8 mouse cellular contexts compared by ENCODE assay signal in genomic region chr2:70559520-70559919, GRCm38 (mm10). TPM values are rescaled to one million over a fixed set of nuclear protein-coding genes. Genes with fewer than 3 reads are reported as not detected.
DNase-seq lines count a peak whose midpoint lies in the region; ATAC-seq and TF ChIP-seq lines count a peak whose summit lies in the region.

No protein-coding gene starts in this region.

- TF ChIP-seq EP300 in heart, postnatal 0 days (IDR thresholded peaks at IDR 0.05; ENCODE audit: low read depth), result no peak

- no peak overlapping the region for H3K9ac ChIP-seq in heart, postnatal 0 days (replicated peaks; ENCODE audit: low read depth, low read length)
- H3K9ac ChIP-seq in liver, embryonic 11.5 days (ENCODE audit: low read depth, low read length), result no peak overlapping the region

- DNase-seq in heart, adult 8-10 months (ENCODE audit: low spot score), result peak; percentile 11
- DNase-seq in heart, postnatal 25 days (ENCODE audit: low spot score), result no peak
- DNase-seq in adrenal gland, adult 8-10 months, result peak; percentile 53
- peak; percentile 38 for DNase-seq in heart, postnatal 0 days (ENCODE audit: low spot score)
- DNase-seq in liver, embryonic 11.5 days (ENCODE audit: low spot score), result peak; percentile 77
- DNase-seq in neural tube, embryonic 10.5 days (ENCODE audit: extremely low spot score, low spot score), result peak; percentile 83
- DNase-seq in thymus, postnatal 10 days (ENCODE audit: low spot score in 2 of 2), result peak; percentile 61 to 87
- DNase-seq in right cerebral cortex, postnatal 36 days (ENCODE audit: low spot score in 2 of 2), result no peak

- intact Hi-C loops in heart, postnatal 25 days (cut with DNase I), result loop anchor here (2.0 kb wide), 2 partner anchors 333 to 433 kb away; no protein-coding TSS in a partner anchor

- 1% methylated on average over 13 of the region's 13 CpGs for WGBS in heart, postnatal 0 days
- WGBS in liver, embryonic 11.5 days, result 2% methylated on average over 13 of the region's 13 CpGs

- H3K36me3 ChIP-seq in heart, postnatal 0 days (replicated peaks; ENCODE audit: control insufficient read depth, insufficient read depth, low read length), result no peaks in the 10 kb centered on the region
- no peaks in the 10 kb centered on the region for H3K36me3 ChIP-seq in liver, embryonic 11.5 days (ENCODE audit: control insufficient read depth, insufficient read depth, low read length)

- H3K9me3 ChIP-seq in heart, postnatal 0 days (replicated peaks; ENCODE audit: control insufficient read depth, low read length), result no peaks in the 10 kb centered on the region
- H3K9me3 ChIP-seq in liver, embryonic 11.5 days (ENCODE audit: control insufficient read depth, low read length), result no peaks in the 10 kb centered on the region

- H3K27me3 ChIP-seq in heart, postnatal 0 days (ENCODE audit: control insufficient read depth, insufficient read depth, low read length), result peaks cover 71% of the 10 kb centered on the region
- peaks cover 62% of the 10 kb centered on the region for H3K27me3 ChIP-seq in liver, embryonic 11.5 days (replicated peaks; ENCODE audit: control insufficient read depth, insufficient read depth, low read length)

- no peak overlapping the region for H3K27ac ChIP-seq in heart, postnatal 0 days (ENCODE audit: low read depth)
- no peak overlapping the region for H3K27ac ChIP-seq in liver, embryonic 11.5 days (ENCODE audit: low read depth, low read length)

- H3K4me1 ChIP-seq in heart, postnatal 0 days (ENCODE audit: control insufficient read depth, insufficient read depth), result no peaks in the 10 kb centered on the region
- H3K4me1 ChIP-seq in liver, embryonic 11.5 days (replicated peaks; ENCODE audit: control insufficient read depth, insufficient read depth, low read length), result peaks cover 5% of the 10 kb centered on the region; the same call in 1 of the 2 replicates

- no peak for ATAC-seq in heart, postnatal 0 days (ENCODE audit: insufficient read depth, low read depth)
- ATAC-seq in liver, embryonic 11.5 days (replicated peaks; ENCODE audit: low FRiP score), result no peak

- H3K4me2 ChIP-seq in heart, postnatal 0 days (ENCODE audit: low read depth, low read length), result no peak overlapping the region
- H3K4me2 ChIP-seq in liver, embryonic 11.5 days, result no peak overlapping the region

- TF ChIP-seq CTCF in heart, postnatal 0 days (IDR thresholded peaks at IDR 0.05; ENCODE audit: low read depth), result no peak

- no peak overlapping the region for H3K4me3 ChIP-seq in heart, postnatal 0 days (ENCODE audit: low read depth, low read length)
- no peak overlapping the region for H3K4me3 ChIP-seq in liver, embryonic 11.5 days (ENCODE audit: low read depth, low read length)

RNA-seq across cellular contexts. Expression of gene Gad1, which starts 6.6 kb away (rescaled TPM):
- 1 to 10 TPM in 1 of 4 experiments, under 1 TPM in 3; 0.84 to 1.2 (median 0.93) TPM for total RNA-seq in heart, adult 8-10 months (2022)
- under 1 TPM; 0.13 to 0.36 TPM for total RNA-seq in heart, postnatal 25 days (2021)
- 10 to 100 TPM; 12.4 to 20.9 (median 15.5) TPM for total RNA-seq in adrenal gland, adult 8-10 months (2022)
- total RNA-seq in heart, postnatal 0 days (2014; rRNA removed; ENCODE audit: low replicate concordance), result not detected in 2 replicates
- 0.05 and 0.11 TPM in 2 replicates for polyA plus RNA-seq in heart, postnatal 0 days (2015; fragmentation: Nextera tagmentation; extraction: Ambion mirVana)
- polyA plus RNA-seq in liver, embryonic 11.5 days (2014; fragmentation: Nextera tagmentation; extraction: Ambion mirVana), result 0.19 and 0.43 TPM in 2 replicates

RNA-seq across cellular contexts. Expression of gene Erich2, which starts 50.9 kb away (rescaled TPM):
- total RNA-seq in heart, adult 8-10 months (2022), result under 1 TPM in 1 of 4 experiments, not detected in 3; 0.22 TPM
- not detected for total RNA-seq in heart, postnatal 25 days (2021)
- total RNA-seq in adrenal gland, adult 8-10 months (2022), result under 1 TPM; 0.28 to 0.68 (median 0.38) TPM
- not detected in 2 replicates for total RNA-seq in heart, postnatal 0 days (2014; rRNA removed; ENCODE audit: low replicate concordance)
- 0.19 and 1.2 TPM in 2 replicates for polyA plus RNA-seq in heart, postnatal 0 days (2015; fragmentation: Nextera tagmentation; extraction: Ambion mirVana)
- polyA plus RNA-seq in liver, embryonic 11.5 days (2014; fragmentation: Nextera tagmentation; extraction: Ambion mirVana), result not detected in 2 replicates

Comparison
In these comparisons a context has a peak if more than half of its experiments do, and no peak if none do; other contexts are left out.
1. DNase-seq: peak in heart, adult 8-10 months (single experiment), adrenal gland, adult 8-10 months (single experiment), heart, postnatal 0 days (single experiment), liver, embryonic 11.5 days (single experiment), neural tube, embryonic 10.5 days (single experiment) and thymus, postnatal 10 days (2 of 2); none in heart, postnatal 25 days (single experiment) and right cerebral cortex, postnatal 36 days (0 of 2).
2. RNA of gene Gad1, which starts 6.6 kb away (total RNA-seq): 12.4 to 20.9 TPM in adrenal gland, adult 8-10 months; 0.84 to 1.2 TPM in heart, adult 8-10 months, 0.13 to 0.36 TPM in heart, postnatal 25 days and not detected in heart, postnatal 0 days; every median in the first group is over 4 times any median in the second.